Mouse (Mus musculus) kidney, postnatal 10 days (tissue): ENCODE measurements around the gene Phox2a.

Experiments used
- DNase-seq: peaks from one replicate; pipeline ENCODE4 v3.0.0; 2021; ENCODE audit warnings: mixed read lengths

Phox2a gene

GRCm38 (mm10) chr7:101817861-101818401 lies at the start of gene Phox2a:
Gene Phox2a, plus strand, starts transcription at chr7:101818313.
- no peak for DNase-seq

- no peak for DNase-seq
Measured at GRCm38 (mm10) chr7:101770051-101770450, 48.1 kb upstream of the Phox2a start.

GRCm38 (mm10) chr7:101771604-101772003 lies 46.5 kb upstream of the Phox2a start:
- no peak for DNase-seq

GRCm38 (mm10) chr7:101772687-101773086 lies 45.4 kb upstream of the Phox2a start:
- no peak for DNase-seq

- no peak for DNase-seq
Measured at GRCm38 (mm10) chr7:101777053-101777452, 41.1 kb upstream of the Phox2a start.

GRCm38 (mm10) chr7:101820295-101821030 lies 2.4 kb downstream of the Phox2a start:
- no peak for DNase-seq

- peak; percentile 67 for DNase-seq
Measured at GRCm38 (mm10) chr7:101821571-101822501, 3.7 kb downstream of the Phox2a start.

- peak; percentile 61 for DNase-seq
Measured at GRCm38 (mm10) chr7:101822836-101823757, 5.0 kb downstream of the Phox2a start.

GRCm38 (mm10) chr7:101823758-101824630 lies 5.9 kb downstream of the Phox2a start:
- DNase-seq: no peak

GRCm38 (mm10) chr7:101830373-101830772 lies 12.3 kb downstream of the Phox2a start:
- DNase-seq: no peak

GRCm38 (mm10) chr7:101831437-101831836 lies 13.3 kb downstream of the Phox2a start:
- no peak for DNase-seq

GRCm38 (mm10) chr7:101832372-101832771 lies 14.3 kb downstream of the Phox2a start:
- DNase-seq: no peak

GRCm38 (mm10) chr7:101833352-101833751 lies 15.2 kb downstream of the Phox2a start:
- no peak for DNase-seq

- peak; percentile 11 for DNase-seq
Measured at GRCm38 (mm10) chr7:101833916-101834584, 15.9 kb downstream of the Phox2a start.

- no peak for DNase-seq
Measured at GRCm38 (mm10) chr7:101834903-101835302, 16.8 kb downstream of the Phox2a start.

- DNase-seq: peak; percentile 6
Measured at GRCm38 (mm10) chr7:101835457-101836109, 17.5 kb downstream of the Phox2a start.

GRCm38 (mm10) chr7:101836271-101837153 lies 18.4 kb downstream of the Phox2a start:
- peak; percentile 92 for DNase-seq

GRCm38 (mm10) chr7:101837154-101837605 lies 19.1 kb downstream of the Phox2a start:
- DNase-seq: no peak
